Mouse (Mus musculus) myocyte (in vitro differentiated cells): ENCODE measurements around the gene Cyp2s1. TPM values are rescaled to one million over a fixed set of nuclear protein-coding genes. Genes with fewer than 3 reads are reported as not detected.

Experiments
- H3K27me3 ChIP-seq: one replicate; pipeline ENCODE4 v1.6.1; 2011; ENCODE audit not compliant: control insufficient read depth, insufficient read depth, insufficient read length
- H3K36me3 ChIP-seq: one replicate; pipeline ENCODE4 v1.6.1; 2011; ENCODE audit not compliant: control insufficient read depth, insufficient read depth
- H3K4me2 ChIP-seq: one replicate; pipeline ENCODE4 v1.6.1; 2011; ENCODE audit warnings: low read depth, control low read depth
- H3K4me3 ChIP-seq: one replicate; pipeline ENCODE4 v1.5.1; 2011; ENCODE audit warnings: mild to moderate bottlenecking, control low read depth, moderate library complexity
- H3K79me2 ChIP-seq: one replicate; pipeline ENCODE4 v1.6.1; 2011; ENCODE audit not compliant: control insufficient read depth, insufficient read depth
- H3ac ChIP-seq: one replicate; pipeline ENCODE4 v1.6.1; 2011; ENCODE audit not compliant: control insufficient read depth, insufficient read length
- CEBPB ChIP-seq: IDR thresholded peaks from 2 replicates; pipeline ENCODE4 v1.6.1; 2011; ENCODE audit warnings: mild to moderate bottlenecking, moderate library complexity; ENCODE audit not compliant: poor library complexity, insufficient read depth, severe bottlenecking
- E2F4 ChIP-seq: IDR thresholded peaks from one replicate; pipeline ENCODE4 v1.6.1; 2011; ENCODE audit warnings: mild to moderate bottlenecking, control low read depth, moderate library complexity; ENCODE audit not compliant: insufficient read depth
- MAX ChIP-seq: IDR thresholded peaks from one replicate; pipeline ENCODE4 v1.6.1; 2011; ENCODE audit warnings: low read depth, mild to moderate bottlenecking, control low read depth
- MYOD1 ChIP-seq, 3 experiments: IDR thresholded peaks; one replicate each; pipeline ENCODE4 v1.6.1; 2011; ENCODE audit warnings: control low read depth in 2 of 3, low read depth in 2 of 3, mild to moderate bottlenecking in 2 of 3, moderate library complexity in 1 of 3; ENCODE audit not compliant: insufficient read length in 2 of 3, control insufficient read depth in 1 of 3
- MYOG ChIP-seq, 3 experiments: IDR thresholded peaks; one replicate each; pipeline ENCODE4 v1.6.1; 2011; ENCODE audit warnings: control low read depth in 2 of 3, low read depth in 2 of 3, mild to moderate bottlenecking in 2 of 3; ENCODE audit not compliant: insufficient read length in 2 of 3, control insufficient read depth in 1 of 3, insufficient read depth in 1 of 3
- POLR2A ChIP-seq: IDR thresholded peaks from one replicate; pipeline ENCODE4 v1.6.1; 2011; ENCODE audit warnings: low read depth, mild to moderate bottlenecking, control low read depth, moderate library complexity; ENCODE audit not compliant: insufficient read length
- POLR2AphosphoS2 ChIP-seq: IDR thresholded peaks from one replicate; pipeline ENCODE4 v1.6.1; 2011; ENCODE audit warnings: low read depth, control low read depth; ENCODE audit not compliant: insufficient read length
- REST ChIP-seq: IDR thresholded peaks from one replicate; pipeline ENCODE4 v1.6.1; 2011; ENCODE audit warnings: mild to moderate bottlenecking, control low read depth, moderate library complexity; ENCODE audit not compliant: insufficient read depth, insufficient read length
- SRF ChIP-seq: IDR thresholded peaks from one replicate; pipeline ENCODE4 v1.6.1; 2011; ENCODE audit warnings: low read depth; ENCODE audit not compliant: control insufficient read depth, insufficient read length
- TCF12 ChIP-seq: IDR thresholded peaks from one replicate; pipeline ENCODE4 v1.6.1; 2011; ENCODE audit warnings: mild to moderate bottlenecking, control low read depth; ENCODE audit not compliant: poor library complexity, insufficient read depth, severe bottlenecking
- TCF3 ChIP-seq: IDR thresholded peaks from one replicate; pipeline ENCODE4 v1.6.1; 2011; ENCODE audit warnings: low read depth, control low read depth; ENCODE audit not compliant: insufficient read length
- USF1 ChIP-seq: IDR thresholded peaks from one replicate; pipeline ENCODE4 v1.6.1; 2011; ENCODE audit warnings: low read depth, mild to moderate bottlenecking, control low read depth, moderate library complexity
- polyA plus RNA-seq: library from polyadenylated mRNA; unstranded; fragments of >200 nt; fragmentation: generic; extraction: Trizol; gene quantifications from one replicate; pipeline ENCODE4 v1.2.1, GENCODE M21; 2012; ENCODE audit warnings: missing spikeins

Cyp2s1 gene
- polyA plus RNA-seq, 1 experiment, result 0.05 TPM

GRCm38 (mm10) chr7:25787456-25788219 lies 29.1 kb downstream of the Cyp2s1 start:
- H3K27me3 ChIP-seq, result no peaks in the 10 kb centered on the region
- peak overlapping the region; percentile 78 for H3K4me2 ChIP-seq
- H3K4me3 ChIP-seq, result peak overlapping the region; percentile 73
- no peak for TF ChIP-seq SRF
- no peak for TF ChIP-seq MYOG (IDR thresholded peaks at IDR 0.05; ENCODE audit: control insufficient read depth in 1 of 3, insufficient read depth in 1 of 3, insufficient read length in 2 of 3, low read depth in 2 of 3)
- no peak for TF ChIP-seq MYOD1 (IDR thresholded peaks at IDR 0.05; ENCODE audit: control insufficient read depth in 1 of 3, insufficient read length in 2 of 3, low read depth in 2 of 3)
- no peak for TF ChIP-seq CEBPB
- TF ChIP-seq REST, result no peak
- TF ChIP-seq TCF3, result no peak
- no peak for TF ChIP-seq E2F4
- no peak for TF ChIP-seq USF1
- no peak for TF ChIP-seq POLR2AphosphoS2
- no peak for TF ChIP-seq POLR2A
- TF ChIP-seq TCF12, result no peak
- no peak for TF ChIP-seq MAX
- H3K79me2 ChIP-seq, result peaks cover 32% of the 10 kb centered on the region
- no peaks in the 10 kb centered on the region for H3K36me3 ChIP-seq
- H3ac ChIP-seq, result peak overlapping the region; percentile 32

GRCm38 (mm10) chr7:25786974-25787373 lies 29.7 kb downstream of the Cyp2s1 start:
- H3K4me3 ChIP-seq, result peak overlapping the region; percentile 73
- TF ChIP-seq POLR2AphosphoS2 (no peak), TCF12 (no peak), MYOD1 (IDR thresholded peaks at IDR 0.05; ENCODE audit: control insufficient read depth in 1 of 3, insufficient read length in 2 of 3, low read depth in 2 of 3) (peak in 2 of 3 experiments; percentile 2 to 5), USF1 (peak; percentile 57)
- no peaks in the 10 kb centered on the region for H3K36me3 ChIP-seq
- no peaks in the 10 kb centered on the region for H3K27me3 ChIP-seq
- H3K4me2 ChIP-seq, result peak overlapping the region; percentile 78
- peaks cover 32% of the 10 kb centered on the region for H3K79me2 ChIP-seq
- no peak overlapping the region for H3ac ChIP-seq

DNA sequence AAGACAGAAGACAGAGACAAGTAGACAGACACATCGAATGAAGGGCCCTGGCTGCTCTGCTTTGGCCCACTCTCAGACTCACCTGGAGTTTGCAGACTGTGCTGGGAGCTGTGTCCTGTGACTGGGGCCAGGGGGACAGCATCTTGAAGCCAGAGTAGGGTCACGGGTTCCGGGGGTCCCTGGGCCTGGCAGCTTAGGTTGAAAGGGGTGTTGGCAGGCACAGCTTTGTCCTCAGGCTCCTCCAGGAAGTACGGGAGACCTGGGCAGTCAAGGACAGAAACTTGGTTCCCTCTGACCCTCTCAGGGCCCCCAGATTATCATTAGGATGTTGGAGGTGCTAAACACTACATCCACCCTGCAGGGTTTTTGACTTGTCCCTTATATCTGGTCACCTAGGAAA lies 31.0 kb downstream of the Cyp2s1 start:
- peak overlapping the region; percentile 73 for H3K4me3 ChIP-seq
- TF ChIP-seq REST, result no peak
- TF ChIP-seq CEBPB, result no peak
- no peak for TF ChIP-seq POLR2AphosphoS2
- no peak for TF ChIP-seq USF1
- TF ChIP-seq MYOG (IDR thresholded peaks at IDR 0.05; ENCODE audit: control insufficient read depth in 1 of 3, insufficient read depth in 1 of 3, insufficient read length in 2 of 3, low read depth in 2 of 3), result no peak
- TF ChIP-seq TCF3, result no peak
- TF ChIP-seq POLR2A, result no peak
- no peak for TF ChIP-seq E2F4
- TF ChIP-seq MAX, result no peak
- no peak for TF ChIP-seq SRF
- no peak for TF ChIP-seq TCF12
- TF ChIP-seq MYOD1 (IDR thresholded peaks at IDR 0.05; ENCODE audit: control insufficient read depth in 1 of 3, insufficient read length in 2 of 3, low read depth in 2 of 3), result no peak
- peaks cover 32% of the 10 kb centered on the region for H3K79me2 ChIP-seq
- H3K4me2 ChIP-seq, result peak overlapping the region; percentile 78
- no peak overlapping the region for H3ac ChIP-seq
- H3K36me3 ChIP-seq, result no peaks in the 10 kb centered on the region
- H3K27me3 ChIP-seq, result no peaks in the 10 kb centered on the region

DNA sequence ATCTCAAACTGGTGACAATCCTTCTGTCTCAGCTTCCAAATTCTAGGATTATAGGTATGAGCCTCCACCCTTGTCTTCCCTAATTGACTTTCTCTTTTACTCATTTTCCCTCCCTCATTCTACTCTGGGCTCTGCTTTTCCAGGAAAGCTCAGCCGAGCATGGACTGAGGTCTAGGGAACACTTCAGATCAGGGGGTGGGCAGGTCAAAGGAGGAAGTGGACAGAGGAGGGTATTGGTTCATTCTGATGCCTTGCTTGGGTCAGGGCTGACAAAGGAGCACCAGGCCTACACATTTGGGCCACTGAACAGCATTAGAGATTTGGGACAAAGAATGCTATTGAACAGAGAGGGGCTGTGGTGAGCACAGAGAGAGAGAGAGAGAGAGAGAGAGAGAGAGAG lies 31.9 kb downstream of the Cyp2s1 start:
- H3ac ChIP-seq, result no peak overlapping the region
- H3K27me3 ChIP-seq, result no peaks in the 10 kb centered on the region
- no peak overlapping the region for H3K4me3 ChIP-seq
- H3K79me2 ChIP-seq, result peaks cover 33% of the 10 kb centered on the region
- no peak for TF ChIP-seq TCF12
- TF ChIP-seq MYOD1 (IDR thresholded peaks at IDR 0.05; ENCODE audit: control insufficient read depth in 1 of 3, insufficient read length in 2 of 3, low read depth in 2 of 3), result no peak
- no peak for TF ChIP-seq POLR2AphosphoS2
- TF ChIP-seq E2F4, result no peak
- TF ChIP-seq CEBPB, result no peak
- TF ChIP-seq USF1, result no peak
- TF ChIP-seq MAX, result no peak
- no peak for TF ChIP-seq MYOG (IDR thresholded peaks at IDR 0.05; ENCODE audit: control insufficient read depth in 1 of 3, insufficient read depth in 1 of 3, insufficient read length in 2 of 3, low read depth in 2 of 3)
- TF ChIP-seq POLR2A, result no peak
- no peak for TF ChIP-seq SRF
- no peak for TF ChIP-seq TCF3
- no peak for TF ChIP-seq REST
- no peaks in the 10 kb centered on the region for H3K36me3 ChIP-seq
- peak overlapping the region; percentile 78 for H3K4me2 ChIP-seq

DNA sequence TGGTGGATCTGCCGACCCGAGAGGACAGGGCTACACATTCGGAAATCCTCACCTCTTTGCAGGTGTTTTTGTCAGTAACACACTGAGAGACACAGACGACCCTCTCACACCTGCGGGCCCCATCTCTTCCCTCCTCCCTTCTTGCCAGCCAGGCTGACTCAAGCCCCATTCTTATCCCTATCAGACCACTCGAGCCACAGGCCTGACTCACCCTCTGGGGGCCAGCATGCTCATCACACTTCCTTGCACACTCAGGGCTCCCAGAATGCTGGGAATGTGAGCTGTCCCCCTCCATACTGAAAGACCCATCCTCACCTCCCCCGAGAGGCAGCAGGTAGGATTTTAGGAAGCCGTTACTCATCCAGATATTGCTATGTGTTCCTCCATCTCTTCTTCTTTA lies 33.0 kb downstream of the Cyp2s1 start:
- no peak for TF ChIP-seq MAX
- peak in 1 of 3 experiments; percentile 12 for TF ChIP-seq MYOG (IDR thresholded peaks at IDR 0.05; ENCODE audit: control insufficient read depth in 1 of 3, insufficient read depth in 1 of 3, insufficient read length in 2 of 3, low read depth in 2 of 3)
- Histone ChIP-seq H3K36me3 (peaks cover 1% of the 10 kb centered on the region), H3K4me2 (peak overlapping the region; percentile 78), H3K27me3 (no peaks in the 10 kb centered on the region), H3ac (no peak overlapping the region), H3K4me3 (no peak overlapping the region), H3K79me2 (peaks cover 38% of the 10 kb centered on the region)
